Mouse (Mus musculus) kidney, embryonic 15.5 days (tissue): ENCODE results near the gene Rasgef1b. TPM values are rescaled to one million over a fixed set of nuclear protein-coding genes. Genes with fewer than 3 reads are reported as not detected.
A peak's percentile ranks its signal among the peaks of the same experiment; 100 is the strongest.

Source experiments
- ATAC-seq: fragments of 200-750 bp; cut with Nextera tagmentation; replicated peaks from 2 replicates; pipeline ENCODE4 v1.8.0; 2017; ENCODE audit warnings: moderate TSS enrichment; ENCODE audit not compliant: low FRiP score
- H3K27ac ChIP-seq: fragments of 300-500 bp; sonication (generic); 2 replicates; pipeline ENCODE4 v1.5.1; 2015; ENCODE audit warnings: mild to moderate bottlenecking, inconsistent platforms
- H3K27me3 ChIP-seq: fragments of 300-500 bp; sonication (generic); 2 replicates; pipeline ENCODE4 v1.6.1; 2015; ENCODE audit warnings: inconsistent platforms
- H3K36me3 ChIP-seq: fragments of 300-500 bp; sonication (generic); 2 replicates; pipeline ENCODE4 v1.6.1; 2015; ENCODE audit warnings: inconsistent platforms
- H3K4me1 ChIP-seq: fragments of 300-500 bp; sonication (generic); 2 replicates; pipeline ENCODE4 v1.6.1; 2015; ENCODE audit warnings: inconsistent platforms
- H3K4me2 ChIP-seq: fragments of 300-500 bp; sonication (generic); 2 replicates; pipeline ENCODE4 v1.6.1; 2015; ENCODE audit warnings: moderate library complexity, mild to moderate bottlenecking, inconsistent platforms
- H3K4me3 ChIP-seq: fragments of 300-500 bp; sonication (generic); replicated peaks from 2 replicates; pipeline ENCODE4 v1.5.1; 2015; ENCODE audit warnings: mild to moderate bottlenecking, inconsistent platforms
- H3K9ac ChIP-seq: fragments of 300-500 bp; sonication (generic); 2 replicates; pipeline ENCODE4 v1.6.1; 2015; ENCODE audit warnings: mild to moderate bottlenecking, inconsistent platforms
- H3K9me3 ChIP-seq: fragments of 300-500 bp; sonication (generic); replicated peaks from 2 replicates; pipeline ENCODE4 v1.6.1; 2016; ENCODE audit warnings: inconsistent platforms
- WGBS: fragments of 180-500 bp; shearing (Covaris S2); methylation state at CpG from one replicate; pipeline ENCODE4 v1.1.7; 2015; ENCODE audit warnings: mixed read lengths; 5-methylcytosine and 5-hydroxymethylcytosine counted together
- polyA plus RNA-seq: library from polyadenylated mRNA; unstranded; fragments of >200 nt; fragmentation: Nextera tagmentation; extraction: Ambion mirVana; gene quantifications from 2 replicates; pipeline ENCODE4 v1.2.1, GENCODE M21; 2015

The Rasgef1b gene
- polyA plus RNA-seq, 1 experiment from 2014 or later, result 7.0 TPM

GRCm38 (mm10) chr5:99480078-99481031 lies 248.5 kb downstream of the Rasgef1b start:
- Histone ChIP-seq H3K27ac (peak overlapping the region; percentile 70), H3K9ac (no peak overlapping the region), H3K4me2 (no peak overlapping the region), H3K27me3 (no peaks in the 10 kb centered on the region), H3K4me1 (peaks cover 24% of the 10 kb centered on the region), H3K36me3 (no peaks in the 10 kb centered on the region), H3K4me3 (no peak overlapping the region), H3K9me3 (no peaks in the 10 kb centered on the region)
- 58% methylated on average over 6 of the region's 6 CpGs for WGBS
- ATAC-seq, result no peak

DNA sequence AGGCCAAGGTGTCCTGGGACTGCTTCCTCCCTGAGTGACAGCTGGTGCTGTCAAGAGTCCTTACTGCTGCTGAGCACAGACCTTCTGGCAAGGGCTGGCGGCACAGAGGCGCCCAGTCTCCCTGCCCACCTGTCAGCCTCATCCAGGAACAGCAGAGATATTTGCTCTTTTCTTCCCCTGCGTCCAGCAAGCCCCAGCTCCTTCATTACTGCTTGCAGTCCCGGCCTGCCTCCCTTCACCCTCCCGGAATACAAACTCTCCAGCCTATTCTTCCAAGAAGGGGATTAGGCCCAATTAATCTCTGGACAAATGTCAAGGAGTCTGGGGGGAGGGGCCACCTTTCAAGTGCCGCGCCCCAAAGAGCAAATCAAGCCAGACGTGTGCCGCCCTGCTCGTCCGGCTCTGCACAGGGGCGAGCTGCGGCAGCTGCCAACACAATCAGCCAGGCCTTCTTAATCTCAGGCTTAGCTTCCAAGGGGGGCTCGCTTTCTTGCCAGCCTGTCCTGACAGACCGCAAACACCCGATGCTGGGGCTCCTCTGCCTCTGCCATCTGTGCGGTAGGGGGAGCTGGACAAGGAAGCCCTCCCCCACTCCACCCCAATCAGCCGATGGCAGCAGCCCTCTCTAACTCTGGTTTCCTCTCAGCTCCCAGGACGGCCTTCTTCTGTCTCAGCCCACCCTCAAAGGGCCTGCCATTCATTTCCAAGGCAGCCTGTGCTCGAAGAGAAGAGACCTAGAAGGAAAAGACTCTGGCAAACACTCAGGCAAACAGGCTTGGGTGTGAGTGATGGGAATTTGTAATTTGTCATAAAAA lies 249.4 kb downstream of the Rasgef1b start:
- peak overlapping the region; percentile 5; the same call in 1 of the 2 replicates for H3K9ac ChIP-seq
- H3K4me1 ChIP-seq, result peaks cover 24% of the 10 kb centered on the region
- no peaks in the 10 kb centered on the region for H3K36me3 ChIP-seq
- H3K4me2 ChIP-seq, result peak overlapping the region; percentile 55
- H3K9me3 ChIP-seq, result no peaks in the 10 kb centered on the region
- H3K27me3 ChIP-seq, result no peaks in the 10 kb centered on the region
- WGBS, result 3% methylated on average over 20 of the region's 20 CpGs
- H3K4me3 ChIP-seq, result peak overlapping the region; percentile 14
- peak; percentile 79 for ATAC-seq
- H3K27ac ChIP-seq, result peak overlapping the region; percentile 70

DNA sequence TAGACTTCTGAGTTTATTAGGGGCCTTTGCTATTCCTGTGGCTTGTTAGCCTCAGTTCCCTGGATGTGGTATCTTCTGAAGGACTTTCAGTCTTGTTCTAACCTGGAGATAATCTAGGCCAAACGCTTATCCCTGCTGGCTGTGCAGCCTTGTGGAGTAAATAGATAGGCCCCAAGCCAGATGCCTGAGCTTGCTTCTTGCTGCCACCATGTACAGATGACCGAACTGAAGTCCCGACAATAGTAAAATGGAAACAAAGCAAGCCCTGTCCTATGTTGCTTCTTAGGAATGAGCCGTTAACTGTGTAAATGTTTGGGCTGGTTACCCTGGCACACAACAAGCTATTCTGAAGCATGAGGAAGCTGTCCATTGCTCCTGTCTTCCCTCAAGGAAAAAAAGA lies 250.1 kb downstream of the Rasgef1b start:
- no peaks in the 10 kb centered on the region for H3K9me3 ChIP-seq
- no peak overlapping the region for H3K4me3 ChIP-seq
- H3K9ac ChIP-seq, result no peak overlapping the region
- H3K27ac ChIP-seq, result no peak overlapping the region
- H3K27me3 ChIP-seq, result no peaks in the 10 kb centered on the region
- H3K4me1 ChIP-seq, result peaks cover 24% of the 10 kb centered on the region
- ATAC-seq, result no peak
- 63% methylated on average over 4 of the region's 4 CpGs for WGBS
- no peaks in the 10 kb centered on the region for H3K36me3 ChIP-seq
- no peak overlapping the region for H3K4me2 ChIP-seq

GRCm38 (mm10) chr5:99477420-99477815 lies 251.4 kb downstream of the Rasgef1b start:
- Histone ChIP-seq H3K4me2 (no peak overlapping the region), H3K9ac (no peak overlapping the region), H3K36me3 (no peaks in the 10 kb centered on the region), H3K4me1 (peaks cover 27% of the 10 kb centered on the region), H3K4me3 (no peak overlapping the region), H3K27ac (no peak overlapping the region), H3K27me3 (no peaks in the 10 kb centered on the region), H3K9me3 (no peaks in the 10 kb centered on the region)
- 90% methylated on average over 9 of the region's 9 CpGs for WGBS
- no peak for ATAC-seq

DNA sequence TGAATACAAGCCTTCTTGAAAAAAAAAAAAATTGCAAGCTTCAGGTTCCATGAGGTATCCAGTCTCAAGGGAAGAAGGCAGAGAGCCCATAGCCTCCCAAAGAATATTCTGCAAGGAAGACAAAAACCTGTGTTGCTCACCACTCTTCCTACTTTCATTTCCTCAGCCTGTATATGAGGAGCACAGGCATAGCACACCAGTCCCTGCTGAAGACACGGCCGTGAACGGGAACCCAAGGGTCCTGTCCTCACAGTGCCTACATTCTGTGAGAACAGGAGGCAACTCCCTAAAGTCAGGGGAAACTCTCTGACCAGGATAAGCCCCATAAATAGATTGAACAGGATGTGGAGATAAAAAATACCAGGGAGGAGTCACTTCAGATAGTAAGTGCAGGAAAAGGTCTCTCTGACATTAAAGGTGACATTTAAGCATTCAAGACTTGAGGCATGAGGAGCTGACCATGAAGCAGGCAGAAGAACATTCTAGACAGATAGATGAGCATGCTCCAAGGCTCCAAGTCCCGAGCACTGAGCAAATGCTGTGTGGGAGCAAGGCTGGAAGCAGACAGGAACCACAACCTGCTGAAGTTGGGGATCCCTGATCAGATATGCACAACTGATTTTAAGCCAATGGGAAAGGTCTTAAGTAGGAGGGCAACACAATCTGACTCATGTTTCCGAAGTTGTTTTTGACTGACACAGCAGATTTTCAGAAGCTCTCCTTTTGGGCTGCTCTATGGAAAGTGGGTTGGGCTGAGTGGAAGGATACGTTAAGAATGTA lies 252.0 kb downstream of the Rasgef1b start:
- WGBS, result 77% methylated on average over 6 of the region's 6 CpGs
- no peaks in the 10 kb centered on the region for H3K9me3 ChIP-seq
- ATAC-seq, result no peak
- H3K4me3 ChIP-seq, result no peak overlapping the region
- H3K36me3 ChIP-seq, result no peaks in the 10 kb centered on the region
- peaks cover 27% of the 10 kb centered on the region for H3K4me1 ChIP-seq
- no peak overlapping the region for H3K4me2 ChIP-seq
- H3K27ac ChIP-seq, result no peak overlapping the region
- no peak overlapping the region for H3K9ac ChIP-seq
- H3K27me3 ChIP-seq, result no peaks in the 10 kb centered on the region

DNA sequence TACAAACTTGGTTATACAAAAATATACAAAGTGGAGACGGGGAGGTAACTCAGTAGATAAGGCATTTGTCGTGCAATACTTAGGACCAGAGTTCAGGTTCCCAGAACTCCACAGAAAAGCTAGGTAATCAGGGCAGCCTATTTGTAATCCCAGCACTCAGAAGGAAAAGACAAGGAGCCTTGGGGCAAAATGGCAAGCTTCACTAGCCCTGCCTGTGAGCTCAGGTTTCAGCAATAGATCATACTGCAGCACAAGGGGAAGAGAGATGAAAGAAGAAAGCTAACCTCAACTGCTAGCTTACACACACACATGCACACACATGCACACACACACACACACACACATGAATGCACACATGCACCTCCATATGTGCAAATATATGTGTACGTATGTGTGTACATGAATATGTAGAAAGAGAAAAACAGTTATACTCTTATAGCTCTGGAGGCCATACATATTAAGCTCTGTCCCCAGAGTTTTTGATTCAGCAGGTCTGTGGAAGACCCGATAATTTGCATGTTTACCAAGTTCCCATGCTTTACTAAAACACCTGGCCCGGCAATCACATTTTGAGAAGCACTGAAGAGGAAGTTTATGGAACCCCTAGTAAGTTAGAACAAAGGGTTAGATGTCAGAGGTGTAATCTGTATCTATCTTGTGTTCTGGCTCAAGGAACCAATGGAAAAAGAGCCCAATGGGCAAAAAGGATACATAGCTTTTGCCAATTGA lies 256.1 kb downstream of the Rasgef1b start:
- 0 out of 2 replicates have a peak, but pooled peaks cover 6% of the 10 kb centered on the region for H3K4me1 ChIP-seq
- H3K4me3 ChIP-seq, result no peak overlapping the region
- peaks cover 3% of the 10 kb centered on the region; the same call in 1 of the 2 replicates for H3K27me3 ChIP-seq
- no peak overlapping the region for H3K27ac ChIP-seq
- H3K4me2 ChIP-seq, result no peak overlapping the region
- no peaks in the 10 kb centered on the region for H3K36me3 ChIP-seq
- H3K9me3 ChIP-seq, result no peaks in the 10 kb centered on the region
- 0 out of 2 replicates have a peak, but pooled peaks have one; percentile 33 for ATAC-seq
- WGBS, result 46% methylated on average over 5 of the region's 5 CpGs
- H3K9ac ChIP-seq, result no peak overlapping the region

DNA sequence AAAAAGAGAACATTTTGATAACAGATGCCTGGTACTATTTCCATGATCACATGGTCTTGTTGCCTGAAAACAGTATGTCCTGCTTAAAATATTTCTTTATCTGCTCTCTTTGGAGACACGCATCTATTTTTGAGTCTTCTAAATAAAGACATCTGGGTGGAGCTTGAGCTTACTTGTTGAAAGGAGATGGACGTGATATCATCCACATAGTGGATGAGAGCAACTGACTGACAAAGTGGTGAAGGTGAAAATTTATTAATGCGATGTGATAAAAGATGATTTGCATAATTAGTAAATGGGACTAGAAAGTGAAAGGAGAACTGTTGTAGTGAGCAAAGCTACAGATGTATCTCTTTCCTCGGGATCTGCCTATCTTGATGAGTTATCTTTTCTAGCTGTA lies 257.1 kb downstream of the Rasgef1b start:
- no peak overlapping the region for H3K27ac ChIP-seq
- no peak overlapping the region for H3K4me3 ChIP-seq
- H3K36me3 ChIP-seq, result no peaks in the 10 kb centered on the region
- ATAC-seq, result no peak
- no peak overlapping the region for H3K4me2 ChIP-seq
- 0 out of 2 replicates have a peak, but pooled peaks cover 3% of the 10 kb centered on the region for H3K4me1 ChIP-seq
- no peak overlapping the region for H3K9ac ChIP-seq
- peaks cover 3% of the 10 kb centered on the region; the same call in 1 of the 2 replicates for H3K27me3 ChIP-seq
- H3K9me3 ChIP-seq, result no peaks in the 10 kb centered on the region
- WGBS, result 74% methylated on average over 4 of the region's 4 CpGs

DNA sequence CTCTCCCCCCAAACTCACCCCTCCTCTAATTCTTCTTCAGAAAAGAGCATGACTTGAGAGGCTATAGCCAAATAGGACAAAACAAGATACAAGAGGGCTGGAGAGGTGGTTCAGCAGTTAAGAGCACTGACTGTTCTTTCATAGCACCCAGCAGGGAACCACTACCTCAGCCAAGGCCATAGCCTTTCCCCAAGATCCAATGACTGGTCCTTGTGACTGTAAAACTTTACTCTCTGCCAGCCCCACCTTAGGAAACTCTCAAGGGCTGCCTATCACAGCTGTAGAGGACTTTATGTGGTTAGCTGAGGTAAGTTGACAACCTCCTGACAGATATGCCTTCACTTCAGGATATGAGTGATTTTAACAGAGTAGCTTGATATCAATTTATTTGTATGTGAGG lies 258.3 kb downstream of the Rasgef1b start:
- no peak overlapping the region for H3K9ac ChIP-seq
- no peak overlapping the region for H3K27ac ChIP-seq
- H3K4me2 ChIP-seq, result no peak overlapping the region
- 0 out of 2 replicates have a peak, but pooled peaks cover 3% of the 10 kb centered on the region for H3K4me1 ChIP-seq
- peaks cover 3% of the 10 kb centered on the region; the same call in 1 of the 2 replicates for H3K27me3 ChIP-seq
- H3K4me3 ChIP-seq, result no peak overlapping the region
- no peaks in the 10 kb centered on the region for H3K9me3 ChIP-seq
- no peak for ATAC-seq
- no peaks in the 10 kb centered on the region for H3K36me3 ChIP-seq

GRCm38 (mm10) chr5:99459007-99459406 lies 269.9 kb downstream of the Rasgef1b start:
- Histone ChIP-seq H3K4me2 (no peak overlapping the region), H3K4me1 (no peaks in the 10 kb centered on the region), H3K4me3 (no peak overlapping the region), H3K36me3 (no peaks in the 10 kb centered on the region), H3K9me3 (no peaks in the 10 kb centered on the region), H3K9ac (no peak overlapping the region), H3K27ac (no peak overlapping the region), H3K27me3 (no peaks in the 10 kb centered on the region)
- WGBS, result 90% methylated on average over 6 of the region's 6 CpGs
- ATAC-seq, result no peak

DNA sequence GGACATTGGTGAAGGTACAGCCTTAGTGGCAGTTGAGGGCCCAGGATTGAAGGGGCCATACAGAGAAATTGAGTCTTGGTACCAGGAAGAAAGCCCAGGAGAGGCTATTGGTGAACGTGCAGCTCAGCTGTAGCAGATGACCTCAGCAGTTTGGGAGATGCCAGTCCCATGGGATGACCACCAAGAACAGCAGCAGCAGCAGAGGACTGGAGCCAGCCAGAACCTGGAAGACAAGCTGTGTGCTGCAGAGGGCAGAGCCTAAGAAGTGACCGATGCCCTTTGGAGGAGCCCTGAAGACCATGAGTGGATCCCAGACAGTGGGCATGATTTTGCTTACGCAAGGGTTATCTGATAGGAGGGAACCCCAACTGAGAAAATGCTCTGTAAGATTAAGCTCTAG lies 271.6 kb downstream of the Rasgef1b start:
- H3K4me1 ChIP-seq, result no peaks in the 10 kb centered on the region
- H3K4me2 ChIP-seq, result no peak overlapping the region
- H3K36me3 ChIP-seq, result no peaks in the 10 kb centered on the region
- no peaks in the 10 kb centered on the region for H3K27me3 ChIP-seq
- H3K9me3 ChIP-seq, result no peaks in the 10 kb centered on the region
- WGBS, result 98% methylated on average over 3 of the region's 3 CpGs
- no peak overlapping the region for H3K9ac ChIP-seq
- H3K4me3 ChIP-seq, result no peak overlapping the region
- H3K27ac ChIP-seq, result no peak overlapping the region
- no peak for ATAC-seq

- no peaks in the 10 kb centered on the region for H3K9me3 ChIP-seq
- H3K4me3 ChIP-seq, result no peak overlapping the region
- H3K4me1 ChIP-seq, result no peaks in the 10 kb centered on the region
- H3K36me3 ChIP-seq, result no peaks in the 10 kb centered on the region
- H3K27ac ChIP-seq, result no peak overlapping the region
- no peaks in the 10 kb centered on the region for H3K27me3 ChIP-seq
- no peak overlapping the region for H3K9ac ChIP-seq
- 50% methylated on average over 2 of the region's 2 CpGs for WGBS
- no peak for ATAC-seq
- H3K4me2 ChIP-seq, result no peak overlapping the region
Observed at GRCm38 (mm10) chr5:99451939-99452338, 276.9 kb downstream of the Rasgef1b start.
